Mouse (Mus musculus): ENCODE measurements around the gene Pitpnb.

GRCm38 (mm10) chr5:111399271-111399670, 68.7 kb downstream of the Pitpnb start:
- TF ChIP-seq POLR2A (IDR thresholded peaks at IDR 0.05; ENCODE audit: low read depth, low read length) (no peak), CTCF (IDR thresholded peaks at IDR 0.05; ENCODE audit: borderline replicate concordance, insufficient read depth, low read length) (no peak)
